Mouse (Mus musculus) lung, postnatal 0 days (tissue): ENCODE measurements at regions not wholly inside any gene's neighbourhood (a gene's known extent, or its start where the extent isn't known, plus 50 kb on each side); places are given as distances from the start of the nearest gene placed in this dataset.

ENCODE experiments used
- ATAC-seq: fragments of 200-750 bp; cut with Nextera tagmentation; 2 replicates; pipeline ENCODE4 v1.8.0; 2017; ENCODE audit warnings: moderate library complexity
- DNase-seq: peaks from one replicate; pipeline ENCODE4 v3.0.0-alpha.2; 2016; ENCODE audit warnings: low spot score
- H3K27ac ChIP-seq: fragments of 300-500 bp; sonication (generic); 2 replicates; pipeline ENCODE4 v1.5.1; 2014; ENCODE audit warnings: antibody characterized with exemption, mild to moderate bottlenecking, low read length, mixed read lengths
- H3K27me3 ChIP-seq: fragments of 300-500 bp; sonication (generic); replicated peaks from 2 replicates; pipeline ENCODE4 v1.6.1; 2014; ENCODE audit warnings: low read length, mixed read lengths; ENCODE audit not compliant: insufficient read depth
- H3K36me3 ChIP-seq: fragments of 300-500 bp; sonication (generic); 2 replicates; pipeline ENCODE4 v1.6.1; 2014; ENCODE audit warnings: low read length, mixed read lengths; ENCODE audit not compliant: insufficient read depth
- H3K4me1 ChIP-seq: fragments of 300-500 bp; sonication (generic); 2 replicates; pipeline ENCODE4 v1.6.1; 2014; ENCODE audit warnings: antibody characterized with exemption, low read depth, low read length, mixed read lengths; ENCODE audit not compliant: insufficient read depth
- H3K4me2 ChIP-seq: fragments of 300-500 bp; sonication (generic); replicated peaks from 2 replicates; pipeline ENCODE4 v1.6.1; 2014; ENCODE audit warnings: low read depth, mild to moderate bottlenecking, low read length, moderate library complexity, mixed read lengths
- H3K4me3 ChIP-seq: fragments of 300-500 bp; sonication (generic); 2 replicates; pipeline ENCODE4 v1.5.1; 2014; ENCODE audit warnings: low read depth, low read length
- H3K9ac ChIP-seq: fragments of 300-500 bp; sonication (generic); replicated peaks from 2 replicates; pipeline ENCODE4 v1.6.1; 2014; ENCODE audit warnings: low read depth, mild to moderate bottlenecking
- H3K9me3 ChIP-seq: fragments of 300-500 bp; sonication (generic); 2 replicates; pipeline ENCODE4 v1.6.1; 2016; ENCODE audit warnings: low read length, mixed read lengths
- CTCF ChIP-seq: IDR thresholded peaks from 2 replicates; pipeline ENCODE4 v1.5.1; 2016; ENCODE audit warnings: antibody characterized with exemption, mild to moderate bottlenecking
- EP300 ChIP-seq: IDR thresholded peaks from 2 replicates; pipeline ENCODE4 v1.6.1; 2016; ENCODE audit warnings: antibody characterized with exemption, mild to moderate bottlenecking, control low read depth
- WGBS: fragments of 180-500 bp; shearing (Covaris S2); extraction: QIAGEN DNeasy Blood & Tissue Kit; methylation state at CpG from one replicate; pipeline ENCODE4 v1.1.7; 2014; 5-methylcytosine and 5-hydroxymethylcytosine counted together

DNA sequence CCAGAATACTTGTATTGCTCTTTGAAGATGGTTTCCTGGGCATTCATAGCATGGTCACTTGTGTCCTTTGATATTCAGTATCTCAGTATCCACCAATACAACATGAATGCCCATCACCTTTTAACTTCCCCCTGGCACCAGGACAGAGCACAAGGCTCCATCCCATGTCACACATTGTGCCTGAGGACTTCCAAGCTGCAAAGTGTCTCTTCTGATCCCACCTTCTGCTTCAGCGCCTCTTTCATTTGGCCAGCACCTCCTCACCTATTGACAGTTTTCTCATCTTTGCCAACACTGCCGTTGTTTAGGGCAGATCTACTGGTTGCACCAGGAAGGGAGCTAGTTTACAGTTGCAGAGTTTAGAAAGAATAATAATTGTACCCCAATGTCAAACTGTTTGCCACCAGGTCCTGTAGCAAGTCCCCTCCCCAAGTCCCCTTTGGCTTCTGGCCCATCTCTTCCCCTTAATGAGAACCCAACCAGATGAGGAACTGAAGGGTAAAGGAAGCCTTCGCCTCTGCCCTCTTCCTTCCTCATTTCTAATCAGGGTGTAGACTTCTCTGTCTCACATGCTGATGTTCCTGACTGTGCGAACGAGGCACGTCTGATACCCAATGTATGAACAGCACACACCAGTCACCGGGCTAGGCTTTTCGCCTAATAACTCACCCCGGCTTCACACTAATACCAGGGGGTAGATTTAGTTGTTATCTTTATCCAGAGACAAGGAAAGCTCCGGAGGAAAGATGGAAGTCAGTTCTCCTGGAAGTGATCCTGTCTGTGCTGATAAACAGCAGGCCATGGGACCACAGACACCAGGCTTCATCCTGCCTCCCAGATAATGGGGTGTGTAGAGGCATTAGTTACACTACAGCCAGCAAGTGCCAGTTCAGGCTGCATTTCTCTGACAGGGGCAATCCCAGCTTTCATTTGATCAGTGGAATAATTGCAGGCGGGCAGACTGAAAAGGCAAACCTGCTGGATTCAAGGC is 223.8 kb downstream of the 1500009L16Rik start:
- Histone ChIP-seq H3K4me2 (no peak overlapping the region), H3K36me3 (no peaks in the 10 kb centered on the region), H3K9ac (no peak overlapping the region), H3K4me3 (no peak overlapping the region), H3K9me3 (no peaks in the 10 kb centered on the region), H3K4me1 (no peaks in the 10 kb centered on the region), H3K27me3 (no peaks in the 10 kb centered on the region), H3K27ac (no peak overlapping the region)
- ATAC-seq (no peak), DNase-seq (peak; percentile 11)
- 67% methylated on average over 11 of the region's 11 CpGs for WGBS
- no peak for TF ChIP-seq EP300
- no peak for TF ChIP-seq CTCF

DNA sequence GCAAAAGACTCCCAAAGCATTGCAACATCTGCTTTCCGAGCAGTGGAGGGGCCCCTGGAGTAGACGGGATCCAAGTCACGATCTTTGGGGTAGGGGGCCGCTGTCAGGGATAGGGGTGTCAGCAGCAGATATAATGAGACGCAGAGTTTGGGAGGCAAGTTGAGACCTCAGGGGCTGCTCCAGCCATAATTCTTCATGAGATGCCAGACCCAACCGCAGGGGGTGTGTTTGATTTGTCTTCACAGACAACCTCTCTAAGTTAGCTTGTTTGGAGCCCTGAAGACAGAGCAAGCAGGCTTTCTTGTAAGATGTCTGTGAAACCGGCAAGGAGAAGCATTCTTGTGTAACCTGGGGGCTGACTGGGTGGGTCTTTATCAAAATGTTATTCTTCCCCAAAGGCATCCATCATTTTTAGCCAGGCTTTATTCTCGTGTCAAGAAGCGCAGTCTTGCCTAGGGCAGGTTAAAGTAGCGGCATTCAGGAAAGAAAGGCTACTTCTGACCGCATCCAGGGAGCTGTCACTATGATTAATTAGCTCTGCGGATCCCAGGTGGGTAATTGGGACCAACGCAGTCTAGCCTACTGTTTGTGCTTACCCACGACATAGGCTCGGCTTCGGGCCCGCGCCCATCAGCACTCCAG is 234.6 kb downstream of the 1500009L16Rik start:
- no peak for ATAC-seq
- TF ChIP-seq EP300: no peak
- TF ChIP-seq CTCF: no peak
- H3K4me2 ChIP-seq: no peak overlapping the region

DNA sequence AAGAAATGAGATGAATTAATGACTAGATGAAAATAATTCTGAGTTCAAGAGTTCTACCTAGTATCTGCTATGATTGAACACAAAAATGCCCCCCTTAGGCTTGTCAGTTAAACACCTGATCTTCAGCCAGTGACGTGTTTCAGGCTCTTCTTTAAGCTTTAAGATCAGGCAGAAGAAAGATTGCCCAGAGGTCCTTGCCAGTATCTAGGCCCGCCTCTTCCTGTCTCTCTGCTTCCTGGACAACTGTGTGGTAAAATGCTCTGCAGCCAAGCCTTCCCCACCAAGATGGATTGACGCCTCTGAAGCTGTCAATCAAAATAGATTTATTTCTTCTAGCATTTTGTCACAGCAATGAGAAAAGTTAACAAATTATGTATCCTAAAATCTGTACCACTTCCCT is 235.7 kb downstream of the 1500009L16Rik start:
- no peak for ATAC-seq

More for the DNA sequence above, 234.6 kb downstream of the 1500009L16Rik start:
- Histone ChIP-seq H3K4me3 (no peak overlapping the region), H3K27ac (no peak overlapping the region), H3K36me3 (no peaks in the 10 kb centered on the region), H3K9me3 (no peaks in the 10 kb centered on the region), H3K9ac (no peak overlapping the region), H3K27me3 (no peaks in the 10 kb centered on the region), H3K4me1 (no peaks in the 10 kb centered on the region)
- DNase-seq: no peak
- 29% methylated on average over 18 of the region's 18 CpGs for WGBS

DNA sequence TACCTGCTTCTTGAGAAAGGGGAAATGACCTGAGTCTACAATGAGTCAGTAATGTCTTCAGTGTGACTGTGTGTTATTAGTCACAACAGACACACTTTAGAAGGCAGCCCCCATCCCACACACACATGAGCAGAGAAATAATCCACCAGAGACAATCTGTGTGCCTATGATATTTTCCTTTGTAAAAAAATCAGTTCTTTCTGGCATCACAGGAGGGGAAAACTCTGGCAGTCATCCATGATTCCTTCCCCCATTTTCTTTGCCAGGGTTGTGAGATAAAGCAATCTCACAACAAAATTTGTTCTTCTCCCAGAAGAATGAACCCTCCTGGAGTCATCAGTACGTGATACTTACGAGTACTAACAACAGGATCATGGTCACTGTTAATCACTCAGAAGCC is 236.2 kb downstream of the 1500009L16Rik start:
- TF ChIP-seq CTCF (no peak), EP300 (no peak)
- H3K27ac ChIP-seq: no peak overlapping the region
- H3K4me1 ChIP-seq: no peaks in the 10 kb centered on the region
- no peak overlapping the region for H3K4me2 ChIP-seq
- H3K9me3 ChIP-seq: no peaks in the 10 kb centered on the region
- H3K4me3 ChIP-seq: no peak overlapping the region
- no peaks in the 10 kb centered on the region for H3K36me3 ChIP-seq
- WGBS: 82% methylated on average over 2 of the region's 2 CpGs
- ATAC-seq: no peak
- no peak overlapping the region for H3K9ac ChIP-seq
- DNase-seq: no peak
- no peaks in the 10 kb centered on the region for H3K27me3 ChIP-seq

More for the DNA sequence above, 235.7 kb downstream of the 1500009L16Rik start:
- no peaks in the 10 kb centered on the region for H3K27me3 ChIP-seq
- H3K4me2 ChIP-seq: no peak overlapping the region
- no peak overlapping the region for H3K4me3 ChIP-seq
- H3K9me3 ChIP-seq: no peaks in the 10 kb centered on the region
- no peak for TF ChIP-seq CTCF
- TF ChIP-seq EP300: no peak
- no peak overlapping the region for H3K9ac ChIP-seq
- no peak for DNase-seq
- WGBS: 65% methylated on average over 3 of the region's 3 CpGs
- no peaks in the 10 kb centered on the region for H3K4me1 ChIP-seq
- H3K27ac ChIP-seq: no peak overlapping the region
- no peaks in the 10 kb centered on the region for H3K36me3 ChIP-seq

DNA sequence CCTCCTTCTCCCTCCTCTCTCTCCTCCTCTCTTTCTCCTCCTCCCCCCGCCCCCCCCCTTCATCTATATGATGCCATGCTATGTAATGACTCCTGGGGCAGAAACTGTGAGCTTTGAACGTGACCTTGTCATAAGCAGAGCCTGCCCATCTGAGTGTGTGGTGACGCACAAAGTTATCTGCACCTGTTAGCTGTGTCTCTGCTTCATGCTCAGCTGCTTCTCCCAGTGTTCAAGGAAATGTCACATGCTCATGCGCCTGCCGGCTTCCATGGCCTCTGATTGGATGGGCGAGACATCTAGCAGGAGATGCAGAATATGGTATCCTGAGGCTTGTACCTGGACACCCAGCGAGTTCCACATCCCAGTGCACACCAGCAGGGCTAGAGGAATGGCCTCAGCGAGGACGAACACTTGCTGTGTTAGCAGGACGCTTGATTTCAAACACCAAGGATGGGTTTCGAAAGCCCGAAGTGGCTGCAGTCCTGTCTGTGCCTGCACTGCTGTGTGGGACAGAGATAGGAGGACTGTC is 240.6 kb downstream of the 1500009L16Rik start:
- DNase-seq: no peak
- Histone ChIP-seq H3K27me3 (no peaks in the 10 kb centered on the region), H3K4me2 (no peak overlapping the region), H3K27ac (no peak overlapping the region), H3K4me3 (no peak overlapping the region), H3K9ac (no peak overlapping the region), H3K9me3 (no peaks in the 10 kb centered on the region), H3K36me3 (no peaks in the 10 kb centered on the region), H3K4me1 (no peaks in the 10 kb centered on the region)
- 76% methylated on average over 12 of the region's 12 CpGs for WGBS
- ATAC-seq: no peak
- TF ChIP-seq CTCF: no peak
- TF ChIP-seq EP300: no peak
